Comparison of ENCODE assay signal across 8 mouse cellular contexts in the genomic region with DNA sequence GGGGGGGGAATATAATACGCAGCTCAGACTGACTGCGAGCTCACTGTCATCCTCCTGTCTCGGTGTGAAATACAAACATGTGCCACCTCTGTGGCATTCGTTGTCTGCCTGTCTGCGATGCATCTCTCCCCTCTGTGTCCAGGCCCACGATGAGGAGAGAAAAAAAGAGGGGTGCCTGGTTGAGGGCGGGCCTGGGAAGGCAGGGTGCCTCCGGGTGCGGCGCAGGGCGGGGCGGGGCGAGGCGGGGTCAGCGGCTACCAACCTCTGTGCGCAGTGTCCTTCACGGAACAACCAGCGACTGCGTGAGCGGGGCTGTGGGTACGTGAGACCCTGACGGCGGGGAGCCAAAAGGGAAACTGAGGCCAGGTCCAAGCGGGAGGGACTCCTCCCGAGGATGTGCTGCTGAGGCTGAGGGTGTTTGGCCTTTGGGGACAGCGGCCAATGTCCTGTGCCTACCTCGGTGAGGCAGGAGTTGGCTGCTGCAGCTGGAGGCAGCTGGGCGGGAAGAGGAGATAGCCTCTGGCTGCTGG. TPM values are rescaled to one million over a fixed set of nuclear protein-coding genes. Genes with fewer than 3 reads are reported as not detected.
A peak's percentile ranks its signal among the peaks of the same experiment; 100 is the strongest.
DNase-seq lines count a peak whose midpoint lies in the region; ATAC-seq and TF ChIP-seq lines count a peak whose summit lies in the region.

A gene (plus strand): TSS at position 266 of the 530 bp plus-strand sequence.
A gene (minus strand): TSS at position 461 of the 530 bp plus-strand sequence.

- peak; percentile 75 for DNase-seq in embryo, embryonic 9.5 days (ENCODE audit: extremely low spot score)
- DNase-seq in embryo, embryonic 11 days: no peak
- DNase-seq in embryonic facial prominence, embryonic 10.5 days (ENCODE audit: low spot score): no peak
- DNase-seq in heart, adult 9 months (ENCODE audit: low spot score in 2 of 2): peak; percentile 71 to 74
- peak; percentile 47 to 63 for DNase-seq in kidney, adult 8-10 months
- peak; percentile 69 for DNase-seq in lung, postnatal 0 days (ENCODE audit: low spot score)
- peak; percentile 65 for DNase-seq in ovary, postnatal 36 days (ENCODE audit: low spot score)
- DNase-seq in right cerebral cortex, adult 2 months (ENCODE audit: low spot score in 2 of 2): no peak

- WGBS in embryonic facial prominence, embryonic 10.5 days: 1% methylated on average over 28 of the region's 28 CpGs
- 0% methylated on average over 27 of the region's 28 CpGs for WGBS in lung, postnatal 0 days

- H3K4me2 ChIP-seq in lung, postnatal 0 days (replicated peaks; ENCODE audit: low read depth, low read length): peak within 1 kb of the TSS; percentile 98

- TF ChIP-seq EP300 in lung, postnatal 0 days (IDR thresholded peaks at IDR 0.05): no peak

- no peaks in the 10 kb centered on the region for H3K36me3 ChIP-seq in embryonic facial prominence, embryonic 10.5 days (replicated peaks)
- H3K36me3 ChIP-seq in lung, postnatal 0 days (ENCODE audit: insufficient read depth, low read length): no peaks in the 10 kb centered on the region

- no peaks in the 10 kb centered on the region for H3K9me3 ChIP-seq in embryonic facial prominence, embryonic 10.5 days
- H3K9me3 ChIP-seq in lung, postnatal 0 days (ENCODE audit: low read length): no peaks in the 10 kb centered on the region

- H3K4me3 ChIP-seq in embryonic facial prominence, embryonic 10.5 days: peak within 1 kb of the TSS; percentile 62
- H3K4me3 ChIP-seq in lung, postnatal 0 days (ENCODE audit: low read depth, low read length): peak within 1 kb of the TSS; percentile 65

- peak within 1 kb of the TSS; percentile 58 for H3K9ac ChIP-seq in lung, postnatal 0 days (replicated peaks; ENCODE audit: low read depth)

- no peak for TF ChIP-seq CTCF in lung, postnatal 0 days (IDR thresholded peaks at IDR 0.05)

- H3K27ac ChIP-seq in embryonic facial prominence, embryonic 10.5 days (replicated peaks): peak within 1 kb of the TSS; percentile 78
- H3K27ac ChIP-seq in lung, postnatal 0 days (ENCODE audit: low read length): peak within 1 kb of the TSS; percentile 91

- ATAC-seq in lung, postnatal 0 days: peak; percentile 78

- H3K27me3 ChIP-seq in embryonic facial prominence, embryonic 10.5 days (replicated peaks; ENCODE audit: low read depth, poor library complexity, severe bottlenecking): peaks cover 33% of the 10 kb centered on the region
- no peaks in the 10 kb centered on the region for H3K27me3 ChIP-seq in lung, postnatal 0 days (replicated peaks; ENCODE audit: insufficient read depth, low read length)

- H3K4me1 ChIP-seq in embryonic facial prominence, embryonic 10.5 days: peaks cover 22% of the 10 kb centered on the region
- no peaks in the 10 kb centered on the region; the same call in 1 of the 2 replicates for H3K4me1 ChIP-seq in lung, postnatal 0 days (ENCODE audit: insufficient read depth, low read depth, low read length)

RNA-seq across cellular contexts. Expression of the first gene that starts in this region (rescaled TPM):
- 34.1 and 35.6 TPM in 2 replicates for polyA plus RNA-seq in embryonic facial prominence, embryonic 10.5 days (2016; fragmentation: Nextera tagmentation; extraction: Ambion mirVana)
- 343 and 439 TPM in 2 replicates for polyA plus RNA-seq in lung, postnatal 0 days (2015; fragmentation: Nextera tagmentation; extraction: Ambion mirVana)

RNA-seq across cellular contexts. Expression of the second gene that starts in this region (rescaled TPM):
- 43.9 and 46.9 TPM in 2 replicates for polyA plus RNA-seq in embryonic facial prominence, embryonic 10.5 days (2016; fragmentation: Nextera tagmentation; extraction: Ambion mirVana)
- 22.8 and 24.7 TPM in 2 replicates for polyA plus RNA-seq in lung, postnatal 0 days (2015; fragmentation: Nextera tagmentation; extraction: Ambion mirVana)

Comparison
In these comparisons a context has a peak if more than half of its experiments do, and no peak if none do; other contexts are left out.
1. DNase-seq: peak in embryo, embryonic 9.5 days (single experiment), heart, adult 9 months (2 of 2), kidney, adult 8-10 months (2 of 2), lung, postnatal 0 days (single experiment) and ovary, postnatal 36 days (single experiment); none in embryo, embryonic 11 days (single experiment), embryonic facial prominence, embryonic 10.5 days (single experiment) and right cerebral cortex, adult 2 months (0 of 2).